In genomic region chr13:29581762-29582700, GRCm38 (mm10) we compare ENCODE assay signal across 9 mouse cellular contexts.
DNase-seq lines count a peak whose midpoint lies in the region; ATAC-seq and TF ChIP-seq lines count a peak whose summit lies in the region.
"Had no signal": no experiment of that assay in that cellular context is flagged by ENCODE, and none has a peak within 500 bp of the region (broad histone marks: within the 10 kb centered on the region; RNA-seq: fewer than 3 reads in every experiment).

No protein-coding gene starts in this region.

- H3K27ac ChIP-seq in intestine, embryonic 15.5 days: no peak overlapping the region
- H3K27ac ChIP-seq in intestine, embryonic 16.5 days (ENCODE audit: low read length): no peak overlapping the region
- no peak overlapping the region for H3K27ac ChIP-seq in cerebellum, adult 2 months (ENCODE audit: insufficient read depth, low read length)

- H3K27me3 ChIP-seq in intestine, embryonic 15.5 days (replicated peaks): no peaks in the 10 kb centered on the region
- H3K27me3 ChIP-seq in intestine, embryonic 16.5 days (replicated peaks; ENCODE audit: control insufficient read depth, insufficient read depth, low read length): no peaks in the 10 kb centered on the region
- no peaks in the 10 kb centered on the region for H3K27me3 ChIP-seq in cerebellum, adult 2 months (ENCODE audit: control insufficient read depth, insufficient read depth, low read length)

- WGBS in intestine, embryonic 15.5 days: 78% methylated on average over 9 of the region's 9 CpGs
- 82% methylated on average over 9 of the region's 9 CpGs for WGBS in intestine, embryonic 16.5 days
- 48% methylated on average over 9 of the region's 9 CpGs for WGBS in cerebellum, adult 2 months

- H3K4me2 ChIP-seq in intestine, embryonic 15.5 days (replicated peaks): no peak overlapping the region
- no peak overlapping the region for H3K4me2 ChIP-seq in intestine, embryonic 16.5 days (ENCODE audit: low read depth, low read length)

- no peak overlapping the region for H3K4me3 ChIP-seq in intestine, embryonic 15.5 days (replicated peaks)
- H3K4me3 ChIP-seq in intestine, embryonic 16.5 days (ENCODE audit: low read length): no peak overlapping the region
- no peak overlapping the region for H3K4me3 ChIP-seq in cerebellum, adult 2 months (replicated peaks; ENCODE audit: insufficient read depth, low read depth, low read length)

- no peaks in the 10 kb centered on the region for H3K4me1 ChIP-seq in intestine, embryonic 15.5 days (replicated peaks)
- H3K4me1 ChIP-seq in intestine, embryonic 16.5 days (ENCODE audit: control insufficient read depth, insufficient read depth, low read length): no peaks in the 10 kb centered on the region
- no peaks in the 10 kb centered on the region for H3K4me1 ChIP-seq in cerebellum, adult 2 months (ENCODE audit: control insufficient read depth, insufficient read depth, low read length)

- no peak for TF ChIP-seq CTCF in cerebellum, adult 2 months (IDR thresholded peaks at IDR 0.05; ENCODE audit: borderline replicate concordance, insufficient read depth, low read depth, low read length)

- TF ChIP-seq POLR2A in cerebellum, adult 2 months (IDR thresholded peaks at IDR 0.05; ENCODE audit: borderline replicate concordance, insufficient read depth, low read length): no peak

- DNase-seq in adipocyte (ENCODE audit: low spot score): peak; percentile 61
- peak; percentile 30 to 40 for DNase-seq in cerebellum, adult 2 months
- peak; percentile 19 to 55 for DNase-seq in layer of hippocampus, postnatal 25 days (ENCODE audit: extremely low spot score in 1 of 2, low spot score in 1 of 2)
- DNase-seq in retina, embryonic 14.5 days (ENCODE audit: low spot score): no peak
- no peak for DNase-seq in gastrocnemius, postnatal 25 days
- DNase-seq in embryo, embryonic 11 days: no peak
- DNase-seq: lung, adult 2 months had no signal

- ATAC-seq in intestine, embryonic 15.5 days: 0 out of 2 replicates have a peak, but pooled peaks have one; percentile 20
- ATAC-seq in intestine, embryonic 16.5 days: no peak

- no peaks in the 10 kb centered on the region for H3K36me3 ChIP-seq in intestine, embryonic 15.5 days
- H3K36me3 ChIP-seq in intestine, embryonic 16.5 days (ENCODE audit: control insufficient read depth, insufficient read depth, low read length): no peaks in the 10 kb centered on the region

- H3K9me3 ChIP-seq in intestine, embryonic 15.5 days: no peaks in the 10 kb centered on the region
- H3K9me3 ChIP-seq in intestine, embryonic 16.5 days (ENCODE audit: control insufficient read depth, low read length): no peaks in the 10 kb centered on the region

- H3K9ac ChIP-seq in intestine, embryonic 15.5 days: no peak overlapping the region
- no peak overlapping the region for H3K9ac ChIP-seq in intestine, embryonic 16.5 days (ENCODE audit: low read depth, low read length)

Comparison
In these comparisons a context has a peak if more than half of its experiments do, and no peak if none do; other contexts are left out.
1. DNase-seq: peak in adipocyte (single experiment), cerebellum, adult 2 months (2 of 2) and layer of hippocampus, postnatal 25 days (2 of 2); none in retina, embryonic 14.5 days (single experiment), gastrocnemius, postnatal 25 days (single experiment) and embryo, embryonic 11 days (single experiment).